Mouse (Mus musculus): ENCODE results near the gene Pold2. TPM values are rescaled to one million over a fixed set of nuclear protein-coding genes. Genes with fewer than 3 reads are reported as not detected.

The Pold2 gene
- not detected for polyA plus RNA-seq (2014; fragmentation: Illumina TruSeq; extraction: RNeasy Lipid Tissue Mini Kit (QIAGEN cat#74804); ENCODE audit: low replicate concordance)

GRCm38 (mm10) chr11:5877921-5878526, at the start of gene Pold2:
Gene Pold2 (minus strand): TSS chr11:5878292.

GRCm38 (mm10) chr11:5898531-5898930, 20.4 kb upstream of the Pold2 start, which contains the start of gene Myl7:
Gene Myl7 (minus strand): TSS chr11:5898782.

GRCm38 (mm10) chr11:5861678-5862393, 16.3 kb downstream of the Pold2 start, which contains the start of gene Aebp1:
Gene Aebp1 (plus strand): TSS chr11:5861947.

GRCm38 (mm10) chr11:5837251-5838246, 40.5 kb downstream of the Pold2 start, which contains the start of gene Polm:
Gene Polm (minus strand): TSS chr11:5838016.

Other genes with a start within 250 kb of the Pold2 start
- 3.2 TPM for gene Mrps24, start 162.6 kb downstream of the Pold2 start, polyA plus RNA-seq (2014; fragmentation: Illumina TruSeq; extraction: RNeasy Lipid Tissue Mini Kit (QIAGEN cat#74804); ENCODE audit: low replicate concordance)
- 5.7 TPM for gene Urgcp, start 115.9 kb downstream of the Pold2 start, polyA plus RNA-seq (2014; fragmentation: Illumina TruSeq; extraction: RNeasy Lipid Tissue Mini Kit (QIAGEN cat#74804); ENCODE audit: low replicate concordance)
- 5.2 TPM for gene Dbnl, start 89.8 kb downstream of the Pold2 start, polyA plus RNA-seq (2014; fragmentation: Illumina TruSeq; extraction: RNeasy Lipid Tissue Mini Kit (QIAGEN cat#74804); ENCODE audit: low replicate concordance)
- gene Pgam2, start 74.6 kb downstream of the Pold2 start, polyA plus RNA-seq (2014; fragmentation: Illumina TruSeq; extraction: RNeasy Lipid Tissue Mini Kit (QIAGEN cat#74804); ENCODE audit: low replicate concordance) = not detected
- not detected for gene Polm, start 40.3 kb downstream of the Pold2 start, polyA plus RNA-seq (2014; fragmentation: Illumina TruSeq; extraction: RNeasy Lipid Tissue Mini Kit (QIAGEN cat#74804); ENCODE audit: low replicate concordance)
- 0.26 TPM for gene Aebp1, start 16.3 kb downstream of the Pold2 start, polyA plus RNA-seq (2014; fragmentation: Illumina TruSeq; extraction: RNeasy Lipid Tissue Mini Kit (QIAGEN cat#74804); ENCODE audit: low replicate concordance)
- gene Myl7, start 20.5 kb upstream of the Pold2 start, polyA plus RNA-seq (2014; fragmentation: Illumina TruSeq; extraction: RNeasy Lipid Tissue Mini Kit (QIAGEN cat#74804); ENCODE audit: low replicate concordance) = not detected
- not detected for gene Gck, start 71.8 kb upstream of the Pold2 start, polyA plus RNA-seq (2014; fragmentation: Illumina TruSeq; extraction: RNeasy Lipid Tissue Mini Kit (QIAGEN cat#74804); ENCODE audit: low replicate concordance)
- 50.3 TPM for gene Ykt6, start 77.4 kb upstream of the Pold2 start, polyA plus RNA-seq (2014; fragmentation: Illumina TruSeq; extraction: RNeasy Lipid Tissue Mini Kit (QIAGEN cat#74804); ENCODE audit: low replicate concordance)
- 1.2 TPM for gene Camk2b, start 188.1 kb upstream of the Pold2 start, polyA plus RNA-seq (2014; fragmentation: Illumina TruSeq; extraction: RNeasy Lipid Tissue Mini Kit (QIAGEN cat#74804); ENCODE audit: low replicate concordance)